Mouse (Mus musculus): ENCODE data around the gene Rpl24.
"Not testable (repeated sequence)": the region's sequence is repeated elsewhere in the genome, so short reads cannot be mapped to it uniquely, and the experiment has no call there.

The Rpl24 gene

DNA sequence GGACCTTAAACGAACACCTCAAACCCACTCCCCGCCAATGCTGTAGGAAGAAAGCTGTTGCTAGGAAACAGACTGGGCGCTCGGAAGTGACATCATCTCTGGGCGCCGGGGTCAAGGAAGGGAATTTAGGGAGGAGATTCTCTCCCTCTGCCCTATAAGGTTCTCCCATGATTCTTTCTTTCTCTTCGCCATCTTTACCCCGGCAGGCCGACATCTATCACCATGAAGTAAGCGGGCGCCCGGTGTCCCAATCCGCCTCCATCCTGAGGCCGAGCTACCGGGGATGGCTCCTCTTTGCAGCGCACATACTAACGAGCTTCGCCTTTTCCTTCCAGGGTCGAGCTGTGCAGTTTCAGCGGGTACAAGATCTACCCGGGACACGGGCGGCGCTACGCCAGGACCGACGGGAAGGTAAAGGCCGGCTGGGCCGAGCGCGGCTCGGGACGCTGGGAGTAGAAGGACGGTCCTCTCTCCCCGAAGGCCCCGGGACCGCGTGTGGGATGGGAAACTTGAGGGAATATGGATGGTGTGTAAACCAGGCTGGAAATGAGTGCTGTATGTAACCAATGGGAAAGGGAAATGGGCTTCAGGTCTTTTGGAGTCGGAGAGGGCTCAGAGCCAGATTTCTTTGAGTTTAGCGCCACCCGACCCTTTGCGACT lies at the start of gene Rpl24:
Gene Rpl24 (plus strand): TSS at position 64 of the 660 bp plus-strand sequence.
- in situ Hi-C loops (cut with MboI, MseI): no loop called here

DNA sequence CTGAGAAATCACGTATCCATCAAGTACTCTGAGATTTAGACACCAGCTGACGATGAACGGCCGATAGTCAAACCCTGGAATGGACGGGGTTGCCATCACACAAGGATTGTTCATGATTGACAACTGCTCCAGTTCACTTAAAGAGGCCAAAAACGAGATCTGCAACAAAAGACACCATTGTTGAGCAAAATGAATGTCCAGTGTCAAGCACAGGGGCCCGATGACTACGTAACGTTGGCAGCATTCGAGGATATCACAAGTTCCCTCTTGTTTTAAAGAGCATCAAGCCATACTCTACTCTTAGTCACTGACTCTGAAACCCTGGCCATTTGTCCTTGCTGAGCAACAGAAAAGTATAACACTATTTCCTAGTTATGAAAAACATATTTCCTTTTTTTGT lies 44.0 kb upstream of the Rpl24 start:
- in situ Hi-C loops (cut with MboI, MseI): loop anchor here (10.0 kb wide), 1 partner anchor 473 kb away; no protein-coding TSS in a partner anchor

DNA sequence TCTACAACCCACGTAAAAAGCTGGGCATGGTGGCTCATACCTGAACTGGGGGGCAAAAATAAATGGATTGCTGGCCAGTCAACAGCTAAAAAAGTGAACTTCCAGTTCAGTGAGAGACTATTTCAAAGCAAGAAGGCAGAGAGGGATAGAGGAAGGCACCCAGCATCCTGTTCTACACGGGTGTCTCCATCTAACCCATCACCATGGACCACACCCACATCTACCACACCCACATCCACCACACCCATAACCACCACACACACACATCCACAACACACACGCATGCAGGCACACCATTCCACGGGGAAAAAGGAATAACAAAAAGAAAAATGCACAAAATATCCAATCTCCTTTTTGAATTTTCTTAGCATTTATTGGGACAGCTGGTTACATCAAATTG lies 42.1 kb upstream of the Rpl24 start:
- in situ Hi-C loops (cut with MboI, MseI): loop anchor here (10.0 kb wide), 1 partner anchor 471 kb away; no protein-coding TSS in a partner anchor

DNA sequence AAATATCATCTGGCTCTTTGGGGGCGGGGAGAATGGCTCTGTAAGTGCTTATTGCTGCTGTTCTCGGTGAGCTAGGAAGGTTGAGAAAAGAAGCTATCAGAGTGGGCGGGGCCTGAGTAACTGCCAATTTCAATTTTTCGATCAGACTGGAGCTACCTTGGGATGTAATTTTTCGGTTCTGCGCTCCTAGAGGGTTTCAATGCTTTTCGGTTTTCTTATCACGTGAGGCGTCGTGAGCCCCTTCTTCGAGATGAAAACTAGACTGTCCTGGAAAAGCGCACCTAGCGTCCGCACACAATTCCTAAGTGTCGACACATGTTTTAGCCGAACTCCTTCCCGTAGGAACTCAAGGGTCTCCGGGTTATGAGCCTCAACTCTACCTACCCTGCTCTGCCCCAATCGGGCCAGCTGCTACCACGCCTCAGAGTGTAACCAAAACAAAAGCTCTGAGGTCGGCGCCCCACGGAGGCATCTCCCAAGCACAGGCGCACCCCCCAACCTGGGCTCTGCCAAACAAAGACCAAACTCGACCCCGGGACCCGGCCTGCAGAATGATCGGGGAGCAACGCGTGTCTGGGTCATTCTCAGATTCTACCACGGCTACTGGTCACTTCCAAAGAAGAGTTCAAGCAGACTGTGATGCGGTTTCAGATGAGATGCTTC lies 32.3 kb upstream of the Rpl24 start:
- in situ Hi-C loops (cut with MboI, MseI): loop anchor here (5.0 kb wide), 2 partner anchors 37 to 38 kb away; partner anchors contain the start of genes Nxpe3 and Zbtb11

DNA sequence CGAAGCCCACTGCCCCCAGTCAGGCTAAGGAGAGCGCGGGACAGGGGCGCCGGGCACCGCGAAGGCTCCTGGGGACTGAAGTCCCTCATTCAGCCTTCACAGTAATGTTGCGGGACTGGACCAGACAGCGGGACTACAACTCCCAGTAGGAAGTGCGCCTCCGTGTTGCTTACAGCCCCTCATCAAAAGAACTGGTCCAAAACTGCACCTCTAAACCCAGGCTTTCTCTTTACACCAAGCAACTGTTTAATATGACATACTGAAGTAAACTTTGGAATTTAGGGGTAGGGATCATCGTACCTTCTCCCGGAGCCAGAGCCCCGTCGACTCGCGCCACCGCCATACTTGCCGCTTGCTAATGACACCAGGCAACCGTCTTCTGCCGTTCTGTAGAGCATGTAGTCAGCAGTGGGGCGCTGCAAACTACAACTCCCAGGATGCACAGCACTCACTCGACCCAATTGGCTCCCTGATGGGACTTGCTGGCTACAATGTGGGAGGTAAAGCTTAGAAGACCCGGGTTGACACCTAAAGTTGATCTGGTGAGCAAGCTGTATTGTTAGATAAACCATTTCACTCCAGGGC lies 31.5 kb upstream of the Rpl24 start, which contains the start of gene Cep97:
Gene Cep97 (minus strand): TSS at position 403 of the 585 bp plus-strand sequence.
- in situ Hi-C loops (cut with MboI, MseI): loop anchor here (5.0 kb wide), 2 partner anchors 37 to 38 kb away; partner anchors contain the start of genes Nxpe3 and Zbtb11

DNA sequence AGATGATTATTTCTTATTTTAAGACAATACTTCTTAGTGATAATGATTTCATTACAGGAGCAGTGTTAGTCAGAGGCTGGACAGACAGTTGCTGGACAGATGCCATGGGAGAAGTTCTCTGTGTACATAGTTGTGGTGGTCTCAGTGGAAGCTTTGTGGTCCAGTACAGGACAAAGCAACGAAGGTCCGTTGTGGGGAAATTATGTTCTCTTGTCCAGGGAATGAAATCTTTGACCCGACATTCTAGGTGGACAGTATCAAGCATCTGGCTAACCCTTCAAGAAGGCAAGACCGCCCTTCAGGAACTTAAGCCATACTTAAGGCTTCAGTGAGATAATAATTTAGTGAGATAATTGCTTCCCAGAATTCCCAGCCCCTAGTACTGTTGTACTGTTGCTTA lies 27.3 kb upstream of the Rpl24 start:
- in situ Hi-C loops (cut with MboI, MseI): no loop called here

DNA sequence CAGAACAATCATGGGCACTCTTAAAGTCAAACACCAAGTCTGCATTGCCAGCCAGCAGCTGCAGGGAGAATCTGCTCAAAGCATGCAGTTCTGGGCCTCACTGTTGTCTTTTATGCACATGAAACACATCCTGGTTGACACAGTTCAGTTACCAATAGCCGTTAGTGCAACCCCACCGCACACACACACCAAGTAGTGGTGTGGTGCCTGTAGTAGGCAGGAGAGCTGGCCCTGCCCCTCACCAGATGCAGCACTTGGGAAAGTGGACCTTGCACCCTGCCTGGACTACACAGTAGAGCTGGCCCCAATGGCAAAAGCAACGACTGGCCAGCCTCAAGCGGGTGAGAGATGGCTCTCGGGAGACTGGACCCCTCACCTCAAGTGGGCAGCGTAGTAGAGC lies 26.4 kb upstream of the Rpl24 start:
- in situ Hi-C loops (cut with MboI, MseI): no loop called here

DNA sequence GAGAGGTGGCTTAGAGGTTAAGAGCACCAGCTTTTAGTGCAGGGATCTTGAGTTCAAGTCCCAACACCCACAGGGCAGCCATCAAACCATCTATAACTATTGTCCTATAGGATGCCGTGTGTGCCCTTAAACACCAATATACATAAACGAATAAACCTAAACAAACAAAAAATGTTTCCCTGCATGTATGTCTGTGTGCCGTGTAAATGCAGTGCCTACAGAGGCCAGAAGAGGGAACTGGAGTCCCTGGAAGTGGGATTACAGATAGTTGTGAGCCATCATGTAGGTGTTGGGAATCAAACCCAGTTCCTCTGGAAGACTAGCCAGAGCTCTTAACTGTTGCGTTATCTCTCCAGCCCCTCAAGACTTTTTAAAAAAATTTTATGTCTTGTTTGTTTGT lies 25.3 kb upstream of the Rpl24 start:
- in situ Hi-C loops (cut with MboI, MseI): no loop called here

DNA sequence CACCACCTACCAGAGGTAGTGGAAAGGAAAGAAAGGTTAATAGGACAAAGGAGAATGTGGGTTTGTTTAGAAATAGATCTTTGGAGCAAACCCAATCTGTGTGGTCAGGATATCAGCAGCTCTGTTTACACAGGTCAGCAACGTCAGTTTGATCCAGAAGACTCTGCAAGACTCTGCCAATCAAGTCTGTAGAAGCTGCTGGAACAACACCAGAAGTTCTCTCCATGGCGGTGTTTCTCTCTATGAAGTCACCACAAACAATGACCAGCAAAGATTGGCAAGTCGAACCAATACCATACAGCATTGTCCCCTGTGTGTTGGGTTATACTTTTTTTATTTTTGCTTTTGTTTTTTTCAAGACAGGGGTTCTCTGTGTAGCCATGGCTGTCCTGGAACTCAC lies 18.8 kb upstream of the Rpl24 start:
- in situ Hi-C loops (cut with MboI, MseI): no loop called here

DNA sequence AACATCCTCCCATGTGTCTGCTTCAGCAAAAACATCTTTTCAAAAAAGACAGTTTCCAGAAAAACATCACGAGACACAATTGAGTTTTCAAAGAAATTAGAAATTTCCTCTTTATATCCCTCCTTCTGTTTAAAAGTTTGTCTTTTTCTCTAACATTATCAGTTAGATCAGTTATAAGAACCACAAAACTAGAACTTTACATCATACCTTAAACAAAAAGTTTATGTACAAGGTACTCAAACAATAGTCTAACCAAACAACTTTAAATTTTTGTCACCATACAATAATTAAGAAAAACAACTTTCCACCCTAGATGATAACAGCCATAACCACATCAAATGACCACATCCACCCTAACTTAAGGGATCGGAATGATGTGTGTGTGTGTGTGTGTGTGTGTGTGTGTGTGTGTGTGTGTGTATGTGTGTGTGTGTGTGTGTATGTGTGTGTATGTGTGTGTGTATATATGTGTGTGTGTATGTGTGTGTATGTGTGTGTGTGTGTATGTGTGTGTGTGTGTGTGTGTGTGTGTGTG lies 18.1 kb upstream of the Rpl24 start:
- in situ Hi-C loops (cut with MboI, MseI): not testable (repeated sequence)

DNA sequence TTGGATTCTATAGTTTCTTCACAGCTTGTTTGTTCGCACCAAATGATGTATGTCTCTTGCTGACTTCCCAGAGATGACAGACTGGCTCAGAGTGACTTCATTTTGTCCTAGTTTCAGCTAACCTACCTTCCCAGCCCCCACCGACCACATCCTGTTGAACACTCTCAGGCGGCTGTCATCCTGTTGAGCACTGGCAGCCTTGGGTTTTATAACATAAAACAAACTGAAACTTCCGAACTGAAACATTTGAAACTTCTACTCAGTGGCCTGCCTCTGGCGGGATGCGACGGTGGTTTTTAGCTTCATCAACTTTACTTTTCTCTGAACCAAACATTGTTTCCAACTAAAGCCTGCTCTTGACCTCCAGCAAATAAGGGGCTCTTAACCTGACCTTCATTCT lies 17.1 kb upstream of the Rpl24 start:
- in situ Hi-C loops (cut with MboI, MseI): no loop called here

DNA sequence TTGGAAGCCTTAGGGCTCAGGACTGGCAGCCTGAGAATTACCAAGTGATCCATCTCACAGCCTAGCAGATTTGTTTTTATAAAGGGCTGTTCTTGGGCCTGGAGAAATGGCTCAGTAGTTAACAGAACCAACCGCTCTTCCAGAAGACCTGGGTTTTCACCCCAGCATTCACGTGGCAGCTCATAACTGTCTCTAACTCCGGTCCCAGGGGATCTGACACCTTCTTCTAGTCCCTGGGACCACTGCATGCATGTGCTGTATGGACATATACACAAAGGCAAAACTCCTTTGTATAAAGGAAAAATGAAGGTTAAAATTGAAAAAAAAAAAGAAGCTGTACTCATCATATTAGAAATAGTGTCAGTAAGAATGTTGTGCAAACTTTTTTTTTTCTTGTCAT lies 15.6 kb upstream of the Rpl24 start:
- in situ Hi-C loops (cut with MboI, MseI): no loop called here

DNA sequence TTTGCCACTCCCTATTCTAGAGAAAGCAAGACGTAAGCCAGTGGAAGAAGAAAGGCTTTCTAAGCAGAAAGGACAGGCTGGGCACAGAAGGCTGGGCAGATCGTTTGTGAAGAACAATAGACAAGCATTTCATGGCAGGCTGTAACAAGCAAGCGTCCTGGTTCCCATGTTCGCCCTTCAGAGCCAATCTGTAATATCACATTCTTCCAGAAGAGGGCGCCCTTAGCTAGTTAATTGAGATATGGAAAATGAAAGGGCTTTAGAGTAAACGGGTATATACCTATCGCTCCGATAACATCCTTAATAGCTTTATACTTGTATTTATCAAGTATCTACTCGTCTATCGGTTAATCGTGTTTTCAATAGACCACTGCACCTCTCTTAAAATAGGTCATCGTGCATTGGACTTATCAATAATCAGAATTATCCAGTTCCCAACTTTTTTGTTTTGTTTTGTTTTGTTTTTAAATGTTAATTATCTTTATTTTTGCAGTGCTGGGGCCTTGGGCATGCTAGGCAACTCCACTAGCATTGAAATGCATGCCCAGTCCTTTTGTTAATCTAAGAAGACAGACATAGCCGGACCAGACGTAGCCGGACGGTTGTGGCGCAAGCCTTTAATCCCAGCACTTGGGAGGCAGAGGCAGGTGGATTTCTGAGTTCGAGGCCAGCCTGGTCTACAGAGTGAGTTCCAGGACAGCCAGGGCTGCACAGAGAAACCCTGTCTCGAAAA lies 15.0 kb upstream of the Rpl24 start:
- in situ Hi-C loops (cut with MboI, MseI): no loop called here

DNA sequence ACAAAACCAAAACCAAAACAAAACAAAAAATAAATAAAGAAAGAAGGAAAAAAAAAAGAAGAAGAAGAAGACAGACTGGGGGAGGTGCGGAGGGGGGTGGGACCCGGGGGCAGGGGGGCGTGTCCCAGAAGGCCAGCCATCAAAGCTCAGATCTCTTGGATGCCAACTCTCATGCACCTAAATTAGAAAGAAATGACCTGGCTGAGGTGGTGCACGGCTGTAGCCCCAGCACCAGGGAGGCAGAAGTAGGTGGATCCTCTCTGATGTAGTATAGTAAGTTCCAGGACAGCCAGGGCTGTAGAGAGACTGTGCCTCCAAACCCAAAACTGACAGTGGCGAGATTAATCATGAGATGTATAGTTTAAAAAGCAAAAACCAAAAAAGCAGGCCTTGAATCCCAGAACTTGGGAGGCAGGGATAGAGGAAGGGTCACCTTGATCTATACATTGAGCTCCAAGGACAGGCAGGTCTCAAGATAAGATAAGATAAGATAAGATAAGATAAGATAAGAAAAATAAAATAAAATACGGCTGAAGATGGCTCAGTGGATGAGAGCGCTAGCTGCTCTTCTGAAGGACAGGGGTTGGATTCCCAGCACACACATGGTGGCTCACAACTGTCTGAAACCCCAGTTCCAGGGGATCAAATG lies 14.3 kb upstream of the Rpl24 start:
- in situ Hi-C loops (cut with MboI, MseI): no loop called here

DNA sequence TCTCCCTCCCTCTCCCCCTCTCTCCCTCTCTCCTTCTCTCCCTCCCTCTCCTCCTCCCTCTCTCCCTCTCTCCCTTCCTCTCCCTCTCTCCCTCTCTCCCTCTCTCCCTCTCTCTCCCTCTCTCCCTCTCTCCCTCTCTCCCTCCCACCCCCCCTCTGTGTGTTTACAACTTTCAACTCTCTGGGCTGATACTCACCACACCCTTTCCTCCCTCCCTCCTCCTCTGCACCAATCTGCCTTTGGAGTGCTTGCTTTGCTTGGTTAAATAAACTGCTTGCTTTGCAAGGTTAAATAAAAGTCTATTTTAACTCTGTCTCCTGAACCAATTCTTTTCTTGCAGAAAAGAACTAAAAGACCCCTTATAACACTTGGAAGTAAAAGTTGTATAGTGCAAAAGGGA lies 13.3 kb upstream of the Rpl24 start:
- in situ Hi-C loops (cut with MboI, MseI): no loop called here

DNA sequence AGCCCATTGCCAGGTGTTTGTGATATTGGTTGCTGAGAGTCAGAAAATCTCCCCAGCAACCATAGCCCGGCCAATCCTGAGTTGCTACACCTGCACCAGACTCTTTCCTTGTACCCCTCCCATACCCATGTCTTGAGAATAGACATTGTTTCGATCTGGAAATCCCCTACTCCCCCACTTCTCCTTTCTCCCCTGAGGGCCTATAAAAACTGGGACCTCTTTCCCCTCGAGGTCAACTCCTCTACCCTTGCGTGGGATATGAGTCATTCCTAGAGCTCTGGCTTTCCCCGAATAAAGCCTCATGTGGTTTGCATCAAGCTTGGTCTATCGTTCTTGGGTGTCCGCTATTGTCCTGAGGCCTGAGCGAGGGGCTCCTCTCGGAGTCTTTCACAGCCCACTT lies 11.9 kb upstream of the Rpl24 start:
- in situ Hi-C loops (cut with MboI, MseI): not testable (repeated sequence)

DNA sequence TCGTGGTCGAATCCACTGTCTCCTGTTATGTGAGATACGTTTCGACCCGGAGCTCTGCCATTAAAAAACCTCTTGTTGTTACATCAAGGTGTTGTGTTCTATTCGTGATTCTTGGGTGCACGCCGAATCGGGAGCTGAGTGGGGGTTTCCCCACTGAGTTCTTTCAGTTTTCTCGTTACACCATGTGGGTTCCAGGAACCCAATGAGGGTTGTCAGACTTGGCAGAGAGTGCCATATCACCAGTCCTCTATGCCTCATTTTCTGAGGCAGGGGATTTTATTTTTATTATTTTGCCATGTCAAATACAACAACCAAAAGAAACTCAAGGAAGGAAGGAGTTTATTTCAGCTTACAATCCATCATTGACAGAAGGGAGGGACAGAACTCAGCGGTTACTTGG lies 3.0 kb upstream of the Rpl24 start:
- in situ Hi-C loops (cut with MboI, MseI): not testable (repeated sequence)

DNA sequence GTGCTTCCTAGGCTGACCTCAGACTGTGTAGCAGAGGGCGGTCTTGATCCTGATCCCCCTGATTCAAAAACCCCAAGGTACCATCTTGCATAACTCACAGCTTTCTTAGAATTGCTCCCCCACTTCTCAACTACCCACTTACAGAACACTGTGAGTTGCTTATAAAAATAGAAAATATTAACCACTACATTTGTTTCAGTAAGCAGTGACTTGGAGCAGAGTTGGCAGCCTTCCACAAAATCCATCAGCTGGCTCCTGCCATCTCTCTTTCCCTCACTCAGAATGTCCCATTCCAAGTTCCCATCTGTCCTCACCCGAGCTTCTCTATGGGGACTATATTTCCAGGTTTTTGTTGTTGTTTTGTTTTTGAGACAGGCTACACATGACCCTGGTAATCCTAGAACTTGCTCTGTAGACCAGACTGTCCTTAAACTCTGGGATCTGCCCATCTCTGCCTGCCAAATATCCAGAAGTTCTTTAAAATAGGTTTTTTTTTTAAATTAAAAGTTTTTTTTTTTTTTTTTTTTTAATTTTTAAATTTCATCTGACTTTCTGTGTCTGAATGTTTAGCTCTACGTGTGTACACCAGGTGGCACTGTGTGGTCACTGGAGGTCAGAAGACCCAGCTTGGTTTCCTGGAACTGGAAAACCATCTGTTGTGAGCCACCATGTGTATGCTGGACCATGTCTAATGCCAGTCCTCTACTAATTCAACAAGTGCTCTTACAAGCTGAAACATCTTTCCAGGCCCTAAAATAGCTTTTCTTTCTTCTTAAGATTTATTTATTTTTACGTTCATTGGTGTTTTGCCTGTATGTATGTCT lies 1.7 kb upstream of the Rpl24 start:
- in situ Hi-C loops (cut with MboI, MseI): no loop called here

DNA sequence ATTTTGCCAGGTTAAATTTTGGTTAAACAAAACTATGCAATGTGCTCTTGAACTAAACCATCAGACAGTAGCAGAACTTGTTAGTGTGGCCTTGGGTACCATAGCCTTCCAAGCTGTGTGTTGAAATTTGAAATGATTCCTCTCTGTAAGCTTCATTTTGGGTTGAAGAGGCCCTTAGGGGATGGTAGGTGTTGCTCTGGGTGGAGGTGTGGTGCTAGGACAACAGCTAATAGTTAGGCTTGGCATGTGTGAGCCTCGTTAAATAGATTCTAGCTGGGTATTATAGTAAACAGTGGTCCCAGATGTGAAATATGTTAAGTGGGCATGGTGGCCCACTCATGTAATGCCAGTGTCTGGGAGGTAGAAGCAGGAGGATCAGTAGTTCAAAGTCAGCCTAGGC lies 1.1 kb downstream of the Rpl24 start:
- in situ Hi-C loops (cut with MboI, MseI): no loop called here

DNA sequence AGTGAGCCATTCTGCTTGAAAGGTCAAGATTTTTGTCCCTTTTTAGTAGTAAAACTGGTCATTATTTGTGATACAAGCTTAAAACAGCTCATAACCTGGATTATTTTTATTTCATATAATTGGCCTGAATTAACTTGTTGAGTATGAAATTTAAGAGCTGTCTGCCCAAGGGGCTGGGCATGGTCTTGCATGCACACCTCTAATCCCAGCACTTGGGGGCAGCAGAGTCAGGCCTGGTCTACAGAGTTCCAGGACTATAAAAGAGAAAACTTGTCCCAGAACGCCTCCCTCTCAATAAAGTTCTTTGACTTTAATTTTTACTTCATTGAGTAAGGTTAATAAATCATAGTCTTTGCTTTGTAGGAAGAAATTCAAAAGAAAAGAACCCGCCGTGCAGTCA lies 3.1 kb downstream of the Rpl24 start:
- in situ Hi-C loops (cut with MboI, MseI): no loop called here

Data from regulatory T cell (primary cell).